Mouse (Mus musculus): ENCODE results near the gene Cd47. TPM values are rescaled to one million over a fixed set of nuclear protein-coding genes. Genes with fewer than 3 reads are reported as not detected.

Cd47 gene
- polyA plus RNA-seq, 1 experiment from 2014 or later, result 286 TPM

GRCm38 (mm10) chr16:49773068-49773467 is 27.3 kb upstream of the Cd47 start:
- Histone ChIP-seq H3K36me3 (replicated peaks; ENCODE audit: insufficient read depth, low read length) (no peaks in the 10 kb centered on the region), H3K4me2 (ENCODE audit: low read depth, low read length) (no peak overlapping the region), H3K4me3 (ENCODE audit: low read depth, low read length) (no peak overlapping the region), H3K27ac (ENCODE audit: low read depth) (peak overlapping the region; percentile 85), H3K9me3 (ENCODE audit: low read length) (no peaks in the 10 kb centered on the region), H3K9ac (replicated peaks) (no peak overlapping the region), H3K4me1 (ENCODE audit: insufficient read depth) (peaks cover 66% of the 10 kb centered on the region), H3K27me3 (ENCODE audit: insufficient read depth, low read length) (no peaks in the 10 kb centered on the region)
- no peak for ATAC-seq
- TF ChIP-seq CTCF (IDR thresholded peaks at IDR 0.05; ENCODE audit: low read depth) (no peak), EP300 (IDR thresholded peaks at IDR 0.05; ENCODE audit: low read depth) (no peak)
- 44% methylated on average over 1 of the region's 1 CpGs for WGBS (ENCODE audit: insufficient replicate concordance)
- no peak for DNase-seq

GRCm38 (mm10) chr16:49774059-49775001 is 26.0 kb upstream of the Cd47 start:
- Histone ChIP-seq H3K36me3 (replicated peaks; ENCODE audit: insufficient read depth, low read length) (no peaks in the 10 kb centered on the region), H3K27me3 (ENCODE audit: insufficient read depth, low read length) (no peaks in the 10 kb centered on the region), H3K4me3 (ENCODE audit: low read depth, low read length) (0 out of 2 replicates have a peak overlapping the region, but pooled peaks have one; percentile 2), H3K9ac (replicated peaks) (peak overlapping the region; percentile 64), H3K4me2 (ENCODE audit: low read depth, low read length) (peak overlapping the region; percentile 55), H3K27ac (ENCODE audit: low read depth) (peak overlapping the region; percentile 96), H3K4me1 (ENCODE audit: insufficient read depth) (peaks cover 63% of the 10 kb centered on the region), H3K9me3 (ENCODE audit: low read length) (no peaks in the 10 kb centered on the region)
- WGBS (ENCODE audit: insufficient replicate concordance), result 40% methylated on average over 18 of the region's 18 CpGs
- TF ChIP-seq CTCF (IDR thresholded peaks at IDR 0.05; ENCODE audit: low read depth), result no peak
- TF ChIP-seq EP300 (IDR thresholded peaks at IDR 0.05; ENCODE audit: low read depth), result no peak
- ATAC-seq, result no peak
- no peak for DNase-seq

- no peaks in the 10 kb centered on the region for H3K9me3 ChIP-seq (ENCODE audit: low read length)
- H3K9ac ChIP-seq (replicated peaks), result peak overlapping the region; percentile 64
- H3K4me3 ChIP-seq (ENCODE audit: low read depth, low read length), result peak overlapping the region; percentile 6; the same call in 1 of the 2 replicates
- peaks cover 56% of the 10 kb centered on the region for H3K4me1 ChIP-seq (ENCODE audit: insufficient read depth)
- ATAC-seq (peak; percentile 75), DNase-seq (peak; percentile 50)
- H3K4me2 ChIP-seq (ENCODE audit: low read depth, low read length), result peak overlapping the region; percentile 55
- no peaks in the 10 kb centered on the region for H3K36me3 ChIP-seq (replicated peaks; ENCODE audit: insufficient read depth, low read length)
- 47% methylated on average over 22 of the region's 22 CpGs for WGBS (ENCODE audit: insufficient replicate concordance)
- peak; percentile 97 for TF ChIP-seq EP300 (IDR thresholded peaks at IDR 0.05; ENCODE audit: low read depth)
- no peak for TF ChIP-seq CTCF (IDR thresholded peaks at IDR 0.05; ENCODE audit: low read depth)
- H3K27me3 ChIP-seq (ENCODE audit: insufficient read depth, low read length), result no peaks in the 10 kb centered on the region
- peak overlapping the region; percentile 96 for H3K27ac ChIP-seq (ENCODE audit: low read depth)
These were observed 25.0 kb upstream of the Cd47 start for GRCm38 (mm10) chr16:49775002-49775966.

DNA sequence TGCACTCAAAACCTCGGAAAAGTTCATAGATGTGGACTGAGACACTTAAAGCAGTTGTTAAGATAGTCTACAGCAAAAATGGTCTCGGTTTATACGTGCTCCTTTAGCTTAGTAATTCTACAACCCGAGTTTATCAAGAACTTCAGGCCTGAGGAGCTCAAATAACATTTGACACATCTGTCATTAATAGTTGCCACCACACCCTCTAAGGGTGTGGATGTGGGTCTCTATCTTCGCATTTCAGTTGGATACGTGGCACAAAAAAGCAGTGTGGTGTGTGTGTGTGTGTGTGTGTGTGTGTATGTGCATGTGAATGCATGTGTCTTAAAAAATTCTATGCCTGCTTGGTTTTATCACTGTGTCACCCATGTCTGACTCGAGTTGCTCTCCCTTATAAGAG is 23.4 kb upstream of the Cd47 start:
- H3K36me3 ChIP-seq (replicated peaks; ENCODE audit: insufficient read depth, low read length), result no peaks in the 10 kb centered on the region
- peaks cover 56% of the 10 kb centered on the region for H3K4me1 ChIP-seq (ENCODE audit: insufficient read depth)
- H3K9me3 ChIP-seq (ENCODE audit: low read length), result no peaks in the 10 kb centered on the region
- H3K27ac ChIP-seq (ENCODE audit: low read depth), result peak overlapping the region; percentile 96
- WGBS (ENCODE audit: insufficient replicate concordance), result 49% methylated on average over 7 of the region's 7 CpGs
- no peak overlapping the region for H3K4me3 ChIP-seq (ENCODE audit: low read depth, low read length)
- ATAC-seq, result peak; percentile 87
- peak; percentile 52 for DNase-seq
- no peaks in the 10 kb centered on the region for H3K27me3 ChIP-seq (ENCODE audit: insufficient read depth, low read length)
- no peak for TF ChIP-seq CTCF (IDR thresholded peaks at IDR 0.05; ENCODE audit: low read depth)
- peak; percentile 98 for TF ChIP-seq EP300 (IDR thresholded peaks at IDR 0.05; ENCODE audit: low read depth)
- H3K9ac ChIP-seq (replicated peaks), result peak overlapping the region; percentile 37; the same call in 1 of the 2 replicates
- 0 out of 2 replicates have a peak overlapping the region, but pooled peaks have one; percentile 8 for H3K4me2 ChIP-seq (ENCODE audit: low read depth, low read length)

- Histone ChIP-seq H3K4me2 (ENCODE audit: low read depth, low read length) (0 out of 2 replicates have a peak overlapping the region, but pooled peaks have one; percentile 18), H3K9me3 (ENCODE audit: low read length) (no peaks in the 10 kb centered on the region), H3K27me3 (ENCODE audit: insufficient read depth, low read length) (no peaks in the 10 kb centered on the region), H3K4me1 (ENCODE audit: insufficient read depth) (peaks cover 42% of the 10 kb centered on the region), H3K9ac (replicated peaks) (no peak overlapping the region), H3K4me3 (ENCODE audit: low read depth, low read length) (no peak overlapping the region), H3K27ac (ENCODE audit: low read depth) (peak overlapping the region; percentile 49), H3K36me3 (replicated peaks; ENCODE audit: insufficient read depth, low read length) (no peaks in the 10 kb centered on the region)
- WGBS (ENCODE audit: insufficient replicate concordance), result 32% methylated on average over 5 of the region's 5 CpGs
- TF ChIP-seq EP300 (IDR thresholded peaks at IDR 0.05; ENCODE audit: low read depth), result 0 out of 2 replicates have a peak, but pooled peaks have one; percentile 24
- TF ChIP-seq CTCF (IDR thresholded peaks at IDR 0.05; ENCODE audit: low read depth), result no peak
- ATAC-seq (no peak), DNase-seq (no peak)
These were observed 18.7 kb upstream of the Cd47 start for GRCm38 (mm10) chr16:49781556-49782156.

Measured in liver, postnatal 0 days (tissue).